Mouse (Mus musculus) heart, embryonic 10.5 days (tissue): ENCODE results near the gene AC141477.1. TPM values are rescaled to one million over a fixed set of nuclear protein-coding genes. Genes with fewer than 3 reads are reported as not detected.

ENCODE experiments used
- polyA plus RNA-seq: library from polyadenylated mRNA; unstranded; fragments of >200 nt; fragmentation: Nextera tagmentation; extraction: Ambion mirVana; gene quantifications from 2 replicates; pipeline ENCODE4 v1.2.1, GENCODE M21; 2016

AC141477.1 gene
- polyA plus RNA-seq, 1 experiment from 2014 or later = not detected

Other genes with a start within 250 kb of the AC141477.1 start
- 57.3 and 63.0 TPM in 2 replicates for gene Prmt2, start 202.6 kb downstream of the AC141477.1 start, polyA plus RNA-seq
- gene S100b, start 186.6 kb downstream of the AC141477.1 start, polyA plus RNA-seq = 0.10 and 0.11 TPM in 2 replicates
- gene Dip2a, start 95.2 kb downstream of the AC141477.1 start, polyA plus RNA-seq = 8.0 and 9.1 TPM in 2 replicates
- gene Pcnt, start 2.3 kb upstream of the AC141477.1 start, polyA plus RNA-seq = 14.9 and 15.1 TPM in 2 replicates
- gene 2610028H24Rik, start 8.6 kb upstream of the AC141477.1 start, polyA plus RNA-seq = not detected in 2 replicates
- gene Mcm3ap, start 28.5 kb upstream of the AC141477.1 start, polyA plus RNA-seq = 43.0 and 49.9 TPM in 2 replicates
- gene Ybey, start 28.7 kb upstream of the AC141477.1 start, polyA plus RNA-seq = 8.1 and 8.3 TPM in 2 replicates
- 19.8 and 34.7 TPM in 2 replicates for gene Lss, start 91.1 kb upstream of the AC141477.1 start, polyA plus RNA-seq
- gene Spatc1l, start 121.8 kb upstream of the AC141477.1 start, polyA plus RNA-seq = 0.29 TPM in 1 of 2 replicates, not detected in the other
- gene Ftcd, start 135.2 kb upstream of the AC141477.1 start, polyA plus RNA-seq = 4.2 and 5.2 TPM in 2 replicates
- 17.1 and 19.7 TPM in 2 replicates for gene Col6a2, start 183.2 kb upstream of the AC141477.1 start, polyA plus RNA-seq